Mouse (Mus musculus): ENCODE results near the gene Olfr49.

The Olfr49 gene

GRCm38 (mm10) chr14:54261386-54261785, 23.4 kb downstream of the Olfr49 start:
- no peak for DNase-seq (ENCODE audit: low spot score in 2 of 2)

- no peak for DNase-seq (ENCODE audit: low spot score in 2 of 2)
Observed at GRCm38 (mm10) chr14:54260196-54260595, 24.5 kb downstream of the Olfr49 start.

- DNase-seq (ENCODE audit: low spot score in 2 of 2) = no peak
Observed at GRCm38 (mm10) chr14:54259722-54260085, 25.0 kb downstream of the Olfr49 start.

GRCm38 (mm10) chr14:54259003-54259721, 25.6 kb downstream of the Olfr49 start:
- peak; percentile 95 to 97 for DNase-seq (ENCODE audit: low spot score in 2 of 2)

- DNase-seq (ENCODE audit: low spot score in 2 of 2) = no peak
Observed at GRCm38 (mm10) chr14:54258131-54258670, 26.5 kb downstream of the Olfr49 start.

GRCm38 (mm10) chr14:54254670-54255202, 30.0 kb downstream of the Olfr49 start:
- no peak for DNase-seq (ENCODE audit: low spot score in 2 of 2)

- peak; percentile 96 to 97 for DNase-seq (ENCODE audit: low spot score in 2 of 2)
Observed at GRCm38 (mm10) chr14:54253741-54254291, 30.9 kb downstream of the Olfr49 start, which contains the start of the genes Dad1 and Abhd4. TSS of gene Dad1 (minus strand) at chr14:54254104. TSS of gene Abhd4 (plus strand) at chr14:54254188.

GRCm38 (mm10) chr14:54250122-54250521, 34.6 kb downstream of the Olfr49 start:
- no peak for DNase-seq (ENCODE audit: low spot score in 2 of 2)

- no peak for DNase-seq (ENCODE audit: low spot score in 2 of 2)
Observed at GRCm38 (mm10) chr14:54249326-54249725, 35.4 kb downstream of the Olfr49 start.

GRCm38 (mm10) chr14:54246232-54246631, 38.5 kb downstream of the Olfr49 start:
- DNase-seq (ENCODE audit: low spot score in 2 of 2) = no peak

GRCm38 (mm10) chr14:54244183-54244582, 40.6 kb downstream of the Olfr49 start:
- DNase-seq (ENCODE audit: low spot score in 2 of 2) = no peak

- no peak for DNase-seq (ENCODE audit: low spot score in 2 of 2)
Observed at GRCm38 (mm10) chr14:54240542-54240941, 44.2 kb downstream of the Olfr49 start.

- peak; percentile 82 to 84 for DNase-seq (ENCODE audit: low spot score in 2 of 2)
Observed at GRCm38 (mm10) chr14:54239002-54239736, 45.6 kb downstream of the Olfr49 start.

- no peak for DNase-seq (ENCODE audit: low spot score in 2 of 2)
Observed at GRCm38 (mm10) chr14:54236881-54237280, 47.9 kb downstream of the Olfr49 start.

- no peak for DNase-seq (ENCODE audit: low spot score in 2 of 2)
Observed at GRCm38 (mm10) chr14:54235825-54236540, 48.8 kb downstream of the Olfr49 start.

GRCm38 (mm10) chr14:54234231-54235040, 50.3 kb downstream of the Olfr49 start:
- no peak for DNase-seq (ENCODE audit: low spot score in 2 of 2)

- no peak for DNase-seq (ENCODE audit: low spot score in 2 of 2)
Observed at GRCm38 (mm10) chr14:54233559-54234143, 51.1 kb downstream of the Olfr49 start.

GRCm38 (mm10) chr14:54232811-54233558, 51.8 kb downstream of the Olfr49 start:
- DNase-seq (ENCODE audit: low spot score in 2 of 2) = no peak

- no peak for DNase-seq (ENCODE audit: low spot score in 2 of 2)
Observed at GRCm38 (mm10) chr14:54232143-54232542, 52.6 kb downstream of the Olfr49 start.
